Mouse (Mus musculus): Measurements from ENCODE around the gene Prune2.

DNA sequence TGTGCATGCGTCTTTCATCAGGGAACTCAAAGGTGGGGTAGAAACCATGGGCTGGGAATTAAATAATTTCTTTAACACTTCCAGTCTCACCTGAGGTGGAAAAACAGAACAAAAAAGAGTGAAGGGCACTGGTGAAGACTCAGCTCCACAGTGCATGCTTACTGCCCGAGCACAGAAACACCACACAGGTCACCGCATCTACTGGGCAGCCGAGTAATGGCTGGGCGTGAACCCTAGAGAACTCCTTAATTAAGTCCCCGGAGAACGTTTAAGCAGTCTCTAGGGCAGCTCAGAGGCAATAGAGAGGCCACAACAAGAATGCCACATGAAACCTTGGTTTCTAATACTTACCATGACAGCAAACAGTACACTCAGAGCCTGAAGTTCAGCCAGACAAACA, 288.6 kb downstream of the Prune2 start:
- TF ChIP-seq POLR2A (IDR thresholded peaks at IDR 0.05; ENCODE audit: borderline replicate concordance, extremely low read depth, low read depth, low read length) (no peak), CTCF (IDR thresholded peaks at IDR 0.05; ENCODE audit: insufficient read depth, low read length) (no peak)
